Mouse (Mus musculus) cortical plate, adult 2 months (tissue): ENCODE measurements around the gene Snapin.

ENCODE experiments used
- CTCF ChIP-seq: fragments of 200-500 bp; IDR thresholded peaks from 2 replicates; pipeline ENCODE4 v1.5.1; 2011; ENCODE audit warnings: mild to moderate bottlenecking, control low read depth, low read length; ENCODE audit not compliant: insufficient read depth; ENCODE audit errors: extremely low read depth
- POLR2A ChIP-seq: fragments of 200-500 bp; IDR thresholded peaks from 2 replicates; pipeline ENCODE4 v1.6.1; 2011; ENCODE audit warnings: mild to moderate bottlenecking, low read length, control low read depth; ENCODE audit not compliant: insufficient read depth; ENCODE audit errors: extremely low read depth

GRCm38 (mm10) chr3:90515789-90516188, 25.0 kb upstream of the Snapin start:
- no peak for TF ChIP-seq CTCF
- TF ChIP-seq POLR2A = no peak
